Mouse (Mus musculus): ENCODE data around the gene Chaf1a.
"Not testable (repeated sequence)": the region's sequence is repeated elsewhere in the genome, so short reads cannot be mapped to it uniquely, and the experiment has no call there.

Chaf1a gene

GRCm38 (mm10) chr17:56036176-56036900, 3.9 kb upstream of the Chaf1a start, which contains the start of gene Sh3gl1:
Sh3gl1 (minus strand) TSS chr17:56036635.
- in situ Hi-C loops (cut with MboI; ENCODE audit: unreplicated experiment in 2 of 2), result no loop called here

GRCm38 (mm10) chr17:56036901-56037287, 3.3 kb upstream of the Chaf1a start:
- in situ Hi-C loops (cut with MboI; ENCODE audit: unreplicated experiment in 2 of 2), result no loop called here

GRCm38 (mm10) chr17:56038583-56039261, 1.5 kb upstream of the Chaf1a start:
- in situ Hi-C loops (cut with MboI; ENCODE audit: unreplicated experiment in 2 of 2), result no loop called here

- in situ Hi-C loops (cut with MboI; ENCODE audit: unreplicated experiment in 2 of 2), result no loop called here
Observed at GRCm38 (mm10) chr17:56039345-56039744, 894 bp upstream of the Chaf1a start.

GRCm38 (mm10) chr17:56040857-56041163, 571 bp downstream of the Chaf1a start:
- in situ Hi-C loops (cut with MboI; ENCODE audit: unreplicated experiment in 2 of 2), result loop anchor here in 1 of 2 experiments (5.0 kb wide), 1 partner anchor 36 kb away; the partner anchor contains the start of genes Hdgfl2 and Ubxn6

- in situ Hi-C loops (cut with MboI; ENCODE audit: unreplicated experiment in 2 of 2), result no loop called here
Observed at GRCm38 (mm10) chr17:56051369-56051768, 11.1 kb downstream of the Chaf1a start.

DNA sequence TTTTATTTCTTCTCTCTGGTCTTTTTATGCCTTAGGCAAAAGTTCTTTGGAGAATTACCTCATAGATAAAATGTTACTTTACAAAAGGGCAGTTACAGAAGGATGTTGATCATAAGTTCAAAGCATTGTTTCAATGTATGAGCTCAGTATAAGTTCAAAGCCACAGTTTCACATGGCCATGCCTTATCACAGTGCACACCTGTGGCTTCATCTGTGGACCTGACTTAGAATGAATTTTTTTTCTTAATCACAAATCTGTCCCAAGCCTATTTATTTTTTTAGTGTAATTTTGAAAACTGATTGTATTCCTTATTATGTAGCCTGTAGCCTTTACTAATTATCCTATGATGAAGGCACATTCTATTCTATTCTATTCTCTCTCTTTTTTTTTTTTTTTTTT, 14.7 kb downstream of the Chaf1a start:
- in situ Hi-C loops (cut with MboI; ENCODE audit: unreplicated experiment in 2 of 2), result no loop called here

- in situ Hi-C loops (cut with MboI; ENCODE audit: unreplicated experiment in 2 of 2), result no loop called here
Observed at GRCm38 (mm10) chr17:56055945-56056678, 15.9 kb downstream of the Chaf1a start.

GRCm38 (mm10) chr17:56057381-56058120, 17.3 kb downstream of the Chaf1a start:
- in situ Hi-C loops (cut with MboI; ENCODE audit: unreplicated experiment in 2 of 2), result no loop called here

GRCm38 (mm10) chr17:56062081-56062480, 21.8 kb downstream of the Chaf1a start:
- in situ Hi-C loops (cut with MboI; ENCODE audit: unreplicated experiment in 2 of 2), result no loop called here

- in situ Hi-C loops (cut with MboI; ENCODE audit: unreplicated experiment in 2 of 2), result not testable (repeated sequence)
Observed at GRCm38 (mm10) chr17:56065715-56066114, 25.5 kb downstream of the Chaf1a start.

- in situ Hi-C loops (cut with MboI; ENCODE audit: unreplicated experiment in 2 of 2), result no loop called here
Observed at GRCm38 (mm10) chr17:56066451-56066850, 26.2 kb downstream of the Chaf1a start.

DNA sequence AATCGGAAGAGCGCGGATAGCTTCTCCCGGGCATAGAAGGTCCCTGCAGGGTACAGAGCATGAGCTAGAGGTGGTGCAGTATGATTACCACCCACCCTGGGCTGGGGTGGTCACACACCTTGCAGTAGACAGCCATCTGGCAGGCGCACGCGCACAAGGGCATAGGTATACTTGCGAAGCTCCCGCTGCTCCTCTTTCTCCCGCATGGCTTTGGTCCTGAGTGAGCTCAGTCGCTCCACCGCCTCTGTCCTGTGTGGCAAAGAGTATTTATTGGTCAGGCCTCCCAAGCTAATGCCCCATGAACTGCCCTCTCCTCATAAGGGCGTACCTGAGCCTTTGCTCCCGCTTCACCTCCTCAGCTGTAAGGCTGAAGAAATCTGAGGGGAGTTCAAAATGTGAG, 28.8 kb downstream of the Chaf1a start:
- in situ Hi-C loops (cut with MboI; ENCODE audit: unreplicated experiment in 2 of 2), result no loop called here

GRCm38 (mm10) chr17:56071126-56071525, 30.9 kb downstream of the Chaf1a start:
- in situ Hi-C loops (cut with MboI; ENCODE audit: unreplicated experiment in 2 of 2), result no loop called here

DNA sequence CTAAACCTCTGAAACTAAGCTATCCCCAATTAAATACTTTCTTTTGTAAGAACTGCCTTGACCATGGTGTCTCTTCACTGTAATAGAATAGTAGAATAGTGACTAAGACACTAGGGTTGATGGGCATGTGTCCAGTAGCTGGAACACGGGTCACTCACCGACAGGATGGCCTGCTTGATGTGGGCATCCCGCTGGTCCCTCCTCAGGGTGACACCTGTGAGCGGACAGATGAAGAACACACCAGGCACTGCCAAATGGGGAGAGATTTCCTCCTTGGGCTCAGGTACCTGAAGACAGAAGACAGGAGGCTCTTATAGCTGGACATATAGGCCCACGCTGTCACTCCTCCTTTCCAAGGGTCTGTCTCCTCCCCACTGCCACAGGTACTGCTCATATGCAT, 32.0 kb downstream of the Chaf1a start:
- in situ Hi-C loops (cut with MboI; ENCODE audit: unreplicated experiment in 2 of 2), result no loop called here

DNA sequence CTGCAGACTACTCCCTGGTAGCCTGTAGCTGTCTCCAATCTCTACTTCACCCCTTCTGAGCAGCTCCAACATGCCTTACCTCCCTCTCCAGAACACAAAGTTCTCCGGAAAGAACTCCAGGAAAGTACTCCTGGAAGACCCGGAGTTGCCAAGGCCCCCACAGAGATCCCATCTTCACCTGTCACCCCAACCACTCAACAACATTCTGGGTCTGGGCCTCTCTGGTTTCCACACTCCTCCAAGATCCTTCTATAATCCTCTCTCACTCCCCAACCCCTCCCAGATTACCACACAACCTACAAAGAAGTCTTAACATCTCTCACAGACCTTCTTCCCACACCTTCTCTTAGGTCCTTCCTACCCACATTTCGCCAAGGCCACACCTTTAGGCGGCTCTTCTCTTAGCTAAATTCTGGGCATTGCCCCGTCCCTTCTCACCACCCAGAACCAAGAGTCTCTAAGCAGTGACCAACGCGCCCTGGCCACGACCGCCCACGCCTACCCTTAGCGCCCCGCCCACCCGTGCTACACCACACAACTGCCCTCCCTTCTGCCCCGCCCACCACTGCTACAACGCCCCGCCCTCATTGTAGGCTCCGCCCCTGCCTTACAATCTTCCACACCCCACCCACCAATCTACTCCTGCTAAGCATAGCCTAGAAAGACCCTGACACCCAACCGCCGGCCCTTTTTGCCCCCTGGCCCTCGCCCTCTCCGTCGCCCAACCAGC, 34.0 kb downstream of the Chaf1a start:
- in situ Hi-C loops (cut with MboI; ENCODE audit: unreplicated experiment in 2 of 2), result no loop called here

- in situ Hi-C loops (cut with MboI; ENCODE audit: unreplicated experiment in 2 of 2), result loop anchor here in 1 of 2 experiments (5.0 kb wide), 1 partner anchor 33 kb away; the partner anchor contains the start of gene Chaf1a
Observed at GRCm38 (mm10) chr17:56074827-56075208, 34.6 kb downstream of the Chaf1a start, which contains the start of gene Ubxn6. Ubxn6 (minus strand) TSS chr17:56075028.

GRCm38 (mm10) chr17:56077523-56077922, 37.3 kb downstream of the Chaf1a start:
- in situ Hi-C loops (cut with MboI; ENCODE audit: unreplicated experiment in 2 of 2), result loop anchor here in 1 of 2 experiments (5.0 kb wide), 1 partner anchor 35 kb away; the partner anchor contains the start of gene Chaf1a

GRCm38 (mm10) chr17:56078361-56078760, 38.1 kb downstream of the Chaf1a start:
- in situ Hi-C loops (cut with MboI; ENCODE audit: unreplicated experiment in 2 of 2), result loop anchor here in 1 of 2 experiments (5.0 kb wide), 1 partner anchor 36 kb away; the partner anchor contains the start of gene Chaf1a
